Mouse (Mus musculus) large intestine, adult 2 months (tissue): Measurements from ENCODE around the gene Csrp3. TPM values are rescaled to one million over a fixed set of nuclear protein-coding genes. Genes with fewer than 3 reads are reported as not detected.

ENCODE experiments used
- DNase-seq: peaks from one replicate; pipeline ENCODE4 v3.0.0-alpha.2; 2012; ENCODE audit warnings: low read depth, low spot score
- WGBS: fragments of 180-500 bp; shearing (Covaris S2); methylation state at CpG from one replicate; pipeline ENCODE4 v1.1.7; 2018; 5-methylcytosine and 5-hydroxymethylcytosine counted together
- polyA plus RNA-seq: library from polyadenylated mRNA; depleted of rRNA; stranded (reverse); fragments of >200 nt; gene quantifications from 2 replicates; pipeline ENCODE4 v1.2.3, GENCODE M21; 2012; rRNA removed

Gene Csrp3
- polyA plus RNA-seq = not detected in 2 replicates

GRCm38 (mm10) chr7:48847820-48848650, at the start of gene Csrp3:
Csrp3 (minus strand) TSS chr7:48848033.
- 75% methylated on average over 11 of the region's 11 CpGs for WGBS
- no peak for DNase-seq

GRCm38 (mm10) chr7:48896051-48896450, 48.2 kb upstream of the Csrp3 start:
- DNase-seq = no peak
- 76% methylated on average over 4 of the region's 4 CpGs for WGBS

- WGBS = 89% methylated on average over 4 of the region's 4 CpGs
- no peak for DNase-seq
Measured at GRCm38 (mm10) chr7:48895475-48895874, 47.6 kb upstream of the Csrp3 start.

GRCm38 (mm10) chr7:48894763-48895162, 46.9 kb upstream of the Csrp3 start:
- WGBS = 70% methylated on average over 6 of the region's 6 CpGs
- no peak for DNase-seq

GRCm38 (mm10) chr7:48894152-48894551, 46.3 kb upstream of the Csrp3 start:
- DNase-seq = no peak
- WGBS = 1% methylated on average over 6 of the region's 6 CpGs

- 77% methylated on average over 7 of the region's 7 CpGs for WGBS
Measured at GRCm38 (mm10) chr7:48893093-48893492, 45.3 kb upstream of the Csrp3 start.

GRCm38 (mm10) chr7:48891029-48891428, 43.2 kb upstream of the Csrp3 start:
- WGBS = 84% methylated on average over 5 of the region's 5 CpGs
- DNase-seq = no peak

More at GRCm38 (mm10) chr7:48893093-48893492, 45.3 kb upstream of the Csrp3 start:
- no peak for DNase-seq

- DNase-seq = no peak
- 66% methylated on average over 2 of the region's 2 CpGs for WGBS
Measured at GRCm38 (mm10) chr7:48888751-48889150, 40.9 kb upstream of the Csrp3 start.

- WGBS = 47% methylated on average over 8 of the region's 8 CpGs
Measured at GRCm38 (mm10) chr7:48887973-48888372, 40.1 kb upstream of the Csrp3 start.

GRCm38 (mm10) chr7:48884266-48884611, 36.4 kb upstream of the Csrp3 start:
- DNase-seq = no peak
- WGBS = 67% methylated on average over 5 of the region's 5 CpGs

More at GRCm38 (mm10) chr7:48887973-48888372, 40.1 kb upstream of the Csrp3 start:
- no peak for DNase-seq

- WGBS = 90% methylated on average over 4 of the region's 4 CpGs
- no peak for DNase-seq
Measured at GRCm38 (mm10) chr7:48883525-48884265, 35.9 kb upstream of the Csrp3 start.

- DNase-seq = no peak
- WGBS = under 1% methylated on average over 28 of the region's 28 CpGs
Measured at GRCm38 (mm10) chr7:48881971-48882609, 34.3 kb upstream of the Csrp3 start.

GRCm38 (mm10) chr7:48881486-48881885, 33.7 kb upstream of the Csrp3 start, which contains the start of gene E2f8:
E2f8 (minus strand) TSS chr7:48881596.
- WGBS = under 1% methylated on average over 37 of the region's 41 CpGs
- DNase-seq = no peak

- DNase-seq = peak; percentile 95
- WGBS = under 1% methylated on average over 77 of the region's 77 CpGs
Measured at GRCm38 (mm10) chr7:48880591-48881481, 33.0 kb upstream of the Csrp3 start.

GRCm38 (mm10) chr7:48879574-48879973, 31.7 kb upstream of the Csrp3 start:
- DNase-seq = no peak
- 36% methylated on average over 3 of the region's 3 CpGs for WGBS

- DNase-seq = no peak
- WGBS = 28% methylated on average over 15 of the region's 15 CpGs
Measured at GRCm38 (mm10) chr7:48877786-48878390, 30.1 kb upstream of the Csrp3 start.

GRCm38 (mm10) chr7:48876526-48876925, 28.7 kb upstream of the Csrp3 start:
- WGBS = 52% methylated on average over 4 of the region's 4 CpGs
- peak; percentile 42 for DNase-seq

GRCm38 (mm10) chr7:48875096-48875495, 27.3 kb upstream of the Csrp3 start:
- WGBS = 91% methylated on average over 14 of the region's 14 CpGs
- DNase-seq = no peak

- no peak for DNase-seq
- WGBS = 79% methylated on average over 11 of the region's 11 CpGs
Measured at GRCm38 (mm10) chr7:48871292-48871691, 23.5 kb upstream of the Csrp3 start.
